Mouse (Mus musculus) limb, embryonic 14.5 days (tissue): ENCODE data around the gene Trim26. TPM values are rescaled to one million over a fixed set of nuclear protein-coding genes. Genes with fewer than 3 reads are reported as not detected.

Experiments used
- ATAC-seq: fragments of 200-750 bp; cut with Nextera tagmentation; 2 replicates; pipeline ENCODE4 v1.8.0; 2017; ENCODE audit warnings: low read depth, moderate number of reproducible peaks, moderate TSS enrichment; ENCODE audit not compliant: low FRiP score
- DNase-seq: peaks from one replicate; pipeline ENCODE4 v3.0.0-alpha.2; 2015; ENCODE audit warnings: low spot score
- H3K27ac ChIP-seq: fragments of 300-500 bp; sonication (generic); replicated peaks from 2 replicates; pipeline ENCODE4 v1.5.1; 2014; ENCODE audit warnings: low read depth, mild to moderate bottlenecking, low read length, moderate library complexity, mixed read lengths
- H3K27me3 ChIP-seq: fragments of 300-500 bp; sonication (generic); 2 replicates; pipeline ENCODE4 v1.6.1; 2014; ENCODE audit warnings: low read length, mixed read lengths; ENCODE audit not compliant: control insufficient read depth, insufficient read depth
- H3K36me3 ChIP-seq: fragments of 300-500 bp; sonication (generic); 2 replicates; pipeline ENCODE4 v1.6.1; 2014; ENCODE audit warnings: mild to moderate bottlenecking, low read length, moderate library complexity, mixed read lengths; ENCODE audit not compliant: control insufficient read depth, insufficient read depth
- H3K4me1 ChIP-seq: fragments of 300-500 bp; sonication (generic); 2 replicates; pipeline ENCODE4 v1.6.1; 2014; ENCODE audit warnings: antibody characterized with exemption, low read length, mixed read lengths; ENCODE audit not compliant: control insufficient read depth, insufficient read depth
- H3K4me2 ChIP-seq: fragments of 300-500 bp; sonication (generic); replicated peaks from 2 replicates; pipeline ENCODE4 v1.6.1; 2014; ENCODE audit warnings: low read depth, mild to moderate bottlenecking, low read length, moderate library complexity; ENCODE audit not compliant: severe bottlenecking
- H3K4me3 ChIP-seq: fragments of 300-500 bp; sonication (generic); replicated peaks from 2 replicates; pipeline ENCODE4 v1.5.1; 2014; ENCODE audit warnings: low read length
- H3K9ac ChIP-seq: fragments of 300-500 bp; sonication (generic); 2 replicates; pipeline ENCODE4 v1.6.1; 2014; ENCODE audit warnings: mild to moderate bottlenecking, low read depth, low read length, moderate library complexity; ENCODE audit not compliant: severe bottlenecking
- H3K9me3 ChIP-seq: fragments of 300-500 bp; sonication (generic); 2 replicates; pipeline ENCODE4 v1.6.1; 2016; ENCODE audit warnings: low read length; ENCODE audit not compliant: control insufficient read depth
- POLR2A ChIP-seq: fragments of 200-500 bp; IDR thresholded peaks from 2 replicates; pipeline ENCODE4 v1.8.0; 2012; ENCODE audit warnings: inconsistent platforms, mild to moderate bottlenecking, moderate library complexity, borderline replicate concordance; ENCODE audit not compliant: insufficient read depth, insufficient read length; ENCODE audit errors: extremely low read depth
- WGBS: fragments of 180-500 bp; shearing (Covaris S2); extraction: QIAGEN DNeasy Blood & Tissue Kit; methylation state at CpG from one replicate; pipeline ENCODE4 v1.1.7; 2014; 5-methylcytosine and 5-hydroxymethylcytosine counted together
- polyA plus RNA-seq, 2 experiments: library from polyadenylated mRNA; depleted of rRNA in 1 of 2; stranded (reverse) in 1 of 2; unstranded in 1 of 2; fragments of >200 nt; fragmentation: Nextera tagmentation in 1 of 2; extraction: Ambion mirVana in 1 of 2; gene quantifications; 2 replicates each; pipeline versions ENCODE4 v1.2.1 to v1.2.3; 2012 to 2014

The Trim26 gene
- polyA plus RNA-seq, 2 experiments: 33.9 to 43.5 TPM

DNA sequence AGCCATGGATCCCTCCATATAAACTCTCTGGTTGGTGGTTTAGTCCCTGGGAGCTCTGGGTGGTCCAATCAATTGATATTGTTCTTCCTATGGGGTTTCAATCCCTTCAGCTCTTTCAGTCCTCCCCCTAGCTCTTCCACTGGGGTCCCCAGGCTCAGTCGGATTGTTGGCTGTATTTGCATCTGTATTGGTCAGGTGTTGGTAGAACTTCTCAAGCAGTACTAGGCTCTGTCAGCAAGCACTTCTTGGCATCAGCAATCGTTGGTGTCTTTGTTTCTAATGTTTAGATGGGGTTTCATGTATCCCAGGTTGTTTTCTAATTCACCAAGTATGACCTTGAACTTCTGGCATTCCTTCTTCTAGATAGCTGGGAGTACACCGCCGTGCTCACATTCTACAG, 4.2 kb upstream of the Trim26 start:
- peaks cover 8% of the 10 kb centered on the region for H3K4me1 ChIP-seq
- H3K27me3 ChIP-seq: no peaks in the 10 kb centered on the region
- H3K36me3 ChIP-seq: no peaks in the 10 kb centered on the region
- no peak overlapping the region for H3K27ac ChIP-seq
- TF ChIP-seq POLR2A: no peak
- no peak overlapping the region for H3K4me3 ChIP-seq
- 56% methylated on average over 4 of the region's 4 CpGs for WGBS
- H3K4me2 ChIP-seq: no peak overlapping the region
- ATAC-seq: no peak
- DNase-seq: no peak
- H3K9me3 ChIP-seq: no peaks in the 10 kb centered on the region
- H3K9ac ChIP-seq: no peak overlapping the region

DNA sequence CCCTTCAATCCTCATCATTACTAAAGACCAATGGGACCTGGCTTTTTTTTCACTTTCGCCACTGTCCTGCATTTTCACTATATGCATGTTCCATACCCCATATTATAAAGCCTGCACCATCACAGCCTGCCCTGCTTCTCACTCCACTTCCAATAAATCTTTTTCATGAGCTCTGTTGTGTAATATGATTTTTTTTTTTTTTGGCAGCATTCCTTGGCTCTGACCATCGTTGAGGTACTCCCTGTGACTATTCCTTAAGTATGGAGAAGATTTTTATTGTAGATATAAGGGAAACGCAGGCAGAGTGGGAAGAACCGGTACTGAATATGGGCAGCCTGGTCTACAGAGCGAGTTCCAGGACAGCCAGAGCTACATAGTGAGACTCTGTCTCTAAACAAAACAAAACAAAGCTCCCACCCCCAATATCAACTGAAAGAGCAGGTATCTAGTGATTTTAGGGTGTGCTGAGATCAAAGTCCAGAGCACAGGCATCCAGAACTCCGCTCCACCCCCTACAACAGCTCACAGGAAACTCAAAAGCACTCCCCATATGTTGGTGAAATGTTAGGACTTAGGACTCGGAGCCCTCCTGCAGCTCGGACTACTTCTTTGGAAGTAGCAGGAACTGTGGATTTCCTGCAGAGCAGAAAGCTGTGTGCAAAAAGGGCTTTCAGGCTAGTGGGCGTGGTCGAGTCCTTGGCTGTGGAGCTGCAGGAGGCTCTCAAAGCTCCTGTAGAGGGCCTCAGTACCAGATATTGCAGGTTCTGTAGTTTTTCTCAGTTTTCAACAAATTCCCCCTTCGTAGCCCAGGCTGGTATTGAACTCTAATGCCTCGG, 1.1 kb upstream of the Trim26 start:
- 32% methylated on average over 12 of the region's 12 CpGs for WGBS
- Histone ChIP-seq H3K4me3 (peak overlapping the region; percentile 77), H3K27ac (peak overlapping the region; percentile 95), H3K4me2 (peak overlapping the region; percentile 64), H3K4me1 (peaks cover 10% of the 10 kb centered on the region), H3K9me3 (no peaks in the 10 kb centered on the region), H3K9ac (no peak overlapping the region), H3K27me3 (no peaks in the 10 kb centered on the region), H3K36me3 (peaks cover 5% of the 10 kb centered on the region; the same call in 1 of the 2 replicates)
- DNase-seq (peak; percentile 83), ATAC-seq (no peak)
- TF ChIP-seq POLR2A: no peak

DNA sequence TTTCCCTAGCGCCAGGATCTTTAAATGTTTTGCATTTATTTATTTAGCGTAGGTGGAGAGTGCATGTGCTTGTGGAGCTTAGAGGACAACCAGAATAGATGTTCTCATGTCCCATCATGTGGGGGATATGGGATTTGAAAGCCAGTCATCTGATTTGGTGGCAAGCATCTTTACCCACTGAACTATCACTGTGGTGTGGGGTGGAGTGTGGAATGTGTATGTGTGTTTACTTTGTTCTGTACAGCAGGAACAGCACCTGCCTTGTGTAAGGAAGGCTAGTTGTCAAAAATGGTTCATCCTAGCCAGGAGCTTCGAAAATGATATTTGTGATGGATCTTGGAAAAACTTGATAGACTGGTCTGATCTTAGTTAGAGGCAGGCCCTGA, 514 bp upstream of the Trim26 start:
- DNase-seq: no peak
- Histone ChIP-seq H3K9ac (peak overlapping the region; percentile 90), H3K4me1 (peaks cover 10% of the 10 kb centered on the region), H3K9me3 (no peaks in the 10 kb centered on the region), H3K4me2 (peak overlapping the region; percentile 64), H3K27ac (peak overlapping the region; percentile 95), H3K4me3 (peak overlapping the region; percentile 77), H3K36me3 (peaks cover 5% of the 10 kb centered on the region; the same call in 1 of the 2 replicates), H3K27me3 (no peaks in the 10 kb centered on the region)
- no peak; the same call in 1 of the 2 replicates for ATAC-seq
- 8% methylated on average over 3 of the region's 3 CpGs for WGBS
- TF ChIP-seq POLR2A: no peak

DNA sequence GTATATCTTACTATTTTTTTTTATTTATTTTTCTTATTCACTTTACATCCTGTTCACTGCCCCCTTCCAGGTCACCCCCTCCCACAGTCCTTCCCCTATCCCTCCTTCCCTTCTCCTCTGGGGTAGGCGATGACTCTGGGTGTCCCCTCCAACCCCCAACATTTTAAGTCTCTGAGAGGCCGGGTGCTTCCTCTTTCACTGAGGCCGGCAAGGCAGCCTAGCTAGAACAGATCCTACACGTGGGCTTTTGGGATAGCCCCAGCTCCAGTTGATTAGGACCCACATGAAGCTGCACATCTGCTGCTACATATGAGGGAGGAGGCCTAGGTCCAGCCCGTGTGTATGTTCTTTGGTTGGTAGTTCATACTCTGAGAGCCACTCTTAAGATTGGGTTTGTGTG, 2.1 kb downstream of the Trim26 start:
- Histone ChIP-seq H3K4me1 (peaks cover 10% of the 10 kb centered on the region), H3K4me3 (no peak overlapping the region), H3K9ac (no peak overlapping the region), H3K9me3 (no peaks in the 10 kb centered on the region), H3K27ac (no peak overlapping the region), H3K36me3 (peaks cover 8% of the 10 kb centered on the region; the same call in 1 of the 2 replicates), H3K4me2 (no peak overlapping the region), H3K27me3 (no peaks in the 10 kb centered on the region)
- DNase-seq: no peak
- WGBS: 79% methylated on average over 5 of the region's 5 CpGs
- ATAC-seq: no peak
- TF ChIP-seq POLR2A: no peak

DNA sequence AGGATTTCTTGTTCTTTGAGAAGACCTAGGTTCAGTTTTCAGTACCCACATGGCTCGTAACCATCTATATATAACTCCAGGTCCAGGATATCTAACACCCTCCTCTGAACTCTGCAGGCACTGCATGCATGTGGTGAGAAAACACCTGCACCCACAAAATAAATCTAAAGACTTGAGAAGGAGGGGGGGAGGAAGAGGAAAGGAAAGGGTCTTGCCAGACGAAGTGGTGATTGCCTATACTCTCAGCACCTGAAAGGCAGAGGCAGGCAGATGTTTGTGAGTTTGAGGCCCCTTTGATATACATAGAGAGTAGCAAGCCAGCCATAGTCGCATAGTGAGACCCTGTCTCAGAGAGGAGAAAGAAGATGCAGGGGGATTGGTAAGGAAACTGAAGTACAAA, 3.0 kb downstream of the Trim26 start:
- H3K4me1 ChIP-seq: peaks cover 10% of the 10 kb centered on the region
- DNase-seq: no peak
- no peaks in the 10 kb centered on the region for H3K27me3 ChIP-seq
- TF ChIP-seq POLR2A: no peak
- H3K27ac ChIP-seq: no peak overlapping the region
- no peak overlapping the region for H3K4me3 ChIP-seq
- no peak for ATAC-seq
- no peak overlapping the region for H3K4me2 ChIP-seq
- H3K36me3 ChIP-seq: peaks cover 8% of the 10 kb centered on the region; the same call in 1 of the 2 replicates
- H3K9ac ChIP-seq: no peak overlapping the region
- 57% methylated on average over 3 of the region's 3 CpGs for WGBS
- no peaks in the 10 kb centered on the region for H3K9me3 ChIP-seq

DNA sequence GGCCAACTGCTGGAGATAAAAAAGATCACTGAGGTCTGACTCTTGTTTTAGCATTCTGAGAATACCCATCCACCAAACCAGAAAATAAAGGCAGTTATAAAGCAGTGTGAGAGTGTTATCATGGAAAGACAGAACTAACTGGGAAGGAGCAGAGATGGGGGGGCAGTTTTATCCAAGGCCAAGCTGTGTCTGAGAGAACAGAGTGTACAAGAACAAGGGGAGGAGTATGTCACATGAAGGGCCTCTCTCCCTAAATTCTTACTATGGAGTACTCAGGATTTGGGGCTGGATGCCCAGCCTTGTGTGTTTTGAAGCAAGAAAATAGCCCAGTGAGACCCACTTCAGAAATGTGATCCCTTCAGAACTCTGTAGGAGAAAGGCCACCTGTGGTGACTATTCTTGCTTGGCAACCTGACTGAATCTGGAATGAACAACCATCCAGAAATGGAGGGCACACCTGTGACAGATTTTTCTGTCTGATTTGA, 4.1 kb downstream of the Trim26 start:
- no peak for DNase-seq
- H3K27ac ChIP-seq: no peak overlapping the region
- no peak for TF ChIP-seq POLR2A
- no peak overlapping the region for H3K4me2 ChIP-seq
- H3K9me3 ChIP-seq: no peaks in the 10 kb centered on the region
- H3K9ac ChIP-seq: no peak overlapping the region
- no peaks in the 10 kb centered on the region for H3K27me3 ChIP-seq
- H3K36me3 ChIP-seq: peaks cover 8% of the 10 kb centered on the region; the same call in 1 of the 2 replicates
- H3K4me1 ChIP-seq: peaks cover 7% of the 10 kb centered on the region
- ATAC-seq: no peak
- no peak overlapping the region for H3K4me3 ChIP-seq
